Mouse (Mus musculus) small intestine, adult 2 months (tissue): Measurements from ENCODE around the gene Sugct.

Source experiments
- CTCF ChIP-seq: fragments of 200-500 bp; IDR thresholded peaks from 2 replicates; pipeline ENCODE4 v1.5.1; 2012; ENCODE audit warnings: low read depth, mild to moderate bottlenecking, control low read depth, inconsistent platforms, low read length, moderate library complexity, mixed read lengths; ENCODE audit not compliant: insufficient replicate concordance, insufficient read length; ENCODE audit errors: extremely low read depth
- POLR2A ChIP-seq: fragments of 200-500 bp; IDR thresholded peaks from 2 replicates; pipeline ENCODE4 v1.6.1; 2012; ENCODE audit warnings: low read depth, mild to moderate bottlenecking, control low read depth, inconsistent platforms, low read length, moderate library complexity

GRCm38 (mm10) chr13:17081618-17082017 is 613.7 kb downstream of the Sugct start:
- TF ChIP-seq CTCF (no peak), POLR2A (no peak)
